Mouse (Mus musculus) limb, embryonic 13.5 days (tissue): ENCODE results near the gene Gm8138. TPM values are rescaled to one million over a fixed set of nuclear protein-coding genes. Genes with fewer than 3 reads are reported as not detected.
"Not testable (repeated sequence)": the region's sequence is repeated elsewhere in the genome, so short reads cannot be mapped to it uniquely, and the experiment has no call there.

ENCODE experiments used
- ATAC-seq: fragments of 200-750 bp; cut with Nextera tagmentation; 2 replicates; pipeline ENCODE4 v1.8.0; 2017; ENCODE audit warnings: low read depth, moderate number of reproducible peaks, moderate TSS enrichment; ENCODE audit not compliant: low FRiP score
- H3K27ac ChIP-seq: fragments of 300-500 bp; sonication (generic); 2 replicates; pipeline ENCODE4 v1.5.1; 2015; ENCODE audit warnings: inconsistent platforms, mild to moderate bottlenecking, moderate library complexity
- H3K27me3 ChIP-seq: fragments of 300-500 bp; sonication (generic); 2 replicates; pipeline ENCODE4 v1.6.1; 2015; ENCODE audit warnings: mild to moderate bottlenecking, inconsistent platforms
- H3K36me3 ChIP-seq: fragments of 300-500 bp; sonication (generic); 2 replicates; pipeline ENCODE4 v1.6.1; 2015; ENCODE audit warnings: inconsistent platforms, mild to moderate bottlenecking, moderate library complexity
- H3K4me1 ChIP-seq: fragments of 300-500 bp; sonication (generic); 2 replicates; pipeline ENCODE4 v1.6.1; 2015; ENCODE audit warnings: inconsistent platforms
- H3K4me2 ChIP-seq: fragments of 300-500 bp; sonication (generic); replicated peaks from 2 replicates; pipeline ENCODE4 v1.6.1; 2015; ENCODE audit warnings: inconsistent platforms, mild to moderate bottlenecking, moderate library complexity
- H3K4me3 ChIP-seq: fragments of 300-500 bp; sonication (generic); 2 replicates; pipeline ENCODE4 v1.5.1; 2015; ENCODE audit warnings: moderate library complexity, mild to moderate bottlenecking, inconsistent platforms
- H3K9ac ChIP-seq: fragments of 300-500 bp; sonication (generic); 2 replicates; pipeline ENCODE4 v1.6.1; 2015; ENCODE audit warnings: mild to moderate bottlenecking, inconsistent platforms
- H3K9me3 ChIP-seq: fragments of 300-500 bp; sonication (generic); 2 replicates; pipeline ENCODE4 v1.6.1; 2016; ENCODE audit warnings: inconsistent platforms
- WGBS: fragments of 180-500 bp; shearing (Covaris S2); methylation state at CpG from one replicate; pipeline ENCODE4 v1.1.7; 2015; 5-methylcytosine and 5-hydroxymethylcytosine counted together
- polyA plus RNA-seq: library from polyadenylated mRNA; unstranded; fragments of >200 nt; fragmentation: Nextera tagmentation; extraction: Ambion mirVana; gene quantifications from 2 replicates; pipeline ENCODE4 v1.2.1, GENCODE M21; 2015

Gm8138 gene
- not detected in 2 replicates for polyA plus RNA-seq

GRCm38 (mm10) chr14:43416250-43416649 lies at the start of gene Gm8138:
Gene Gm8138, minus strand, starts transcription at chr14:43416350.
- not testable (repeated sequence) for H3K4me2 ChIP-seq, H3K27ac ChIP-seq, H3K36me3 ChIP-seq, H3K4me3 ChIP-seq, H3K27me3 ChIP-seq, H3K4me1 ChIP-seq, H3K9me3 ChIP-seq, H3K9ac ChIP-seq, ATAC-seq
- WGBS: no CpG with 5 or more reads among the region's 3 CpGs

GRCm38 (mm10) chr14:43361713-43362112 lies 54.4 kb downstream of the Gm8138 start:
- H3K4me3 ChIP-seq, H3K27me3 ChIP-seq, ATAC-seq, H3K36me3 ChIP-seq, H3K4me1 ChIP-seq, H3K9ac ChIP-seq, H3K4me2 ChIP-seq, H3K9me3 ChIP-seq, H3K27ac ChIP-seq: not testable (repeated sequence)
- 84% methylated on average over 11 of the region's 11 CpGs for whole genome bisulfite sequencing

Other genes starting within 250 kb of the Gm8138 start
- gene Gm7233, start 236.5 kb downstream of the Gm8138 start, polyA plus RNA-seq: not detected in 2 replicates
- gene Gm8122, start 181.0 kb downstream of the Gm8138 start, polyA plus RNA-seq: not detected in 2 replicates
- not detected in 2 replicates for gene Gm8126, start 157.7 kb downstream of the Gm8138 start, polyA plus RNA-seq
- gene Gm9732, start 141.3 kb downstream of the Gm8138 start, polyA plus RNA-seq: not detected in 2 replicates
- gene Gm8127, start 122.5 kb downstream of the Gm8138 start, polyA plus RNA-seq: not detected in 2 replicates
- not detected in 2 replicates for gene 1700001F09Rik, start 68.5 kb downstream of the Gm8138 start, polyA plus RNA-seq
- not detected in 2 replicates for gene Gm5799, start 127.2 kb upstream of the Gm8138 start, polyA plus RNA-seq
- gene Gm17654, start 162.8 kb upstream of the Gm8138 start, polyA plus RNA-seq: not detected in 2 replicates
- gene Gm10375, start 191.7 kb upstream of the Gm8138 start, polyA plus RNA-seq: not detected in 2 replicates